Mouse (Mus musculus): Measurements from ENCODE around the gene Exoc3l2. TPM values are rescaled to one million over a fixed set of nuclear protein-coding genes. Genes with fewer than 3 reads are reported as not detected.
A peak's percentile ranks its signal among the peaks of the same experiment; 100 is the strongest.

Gene Exoc3l2
- polyA plus RNA-seq, 1 experiment from 2014 or later: 0.46 TPM

- H3K27ac ChIP-seq (ENCODE audit: low read length): no peak overlapping the region
- H3K9me3 ChIP-seq (ENCODE audit: control insufficient read depth, low read length): no peaks in the 10 kb centered on the region
- H3K4me3 ChIP-seq (ENCODE audit: low read length): no peak overlapping the region
- ATAC-seq: no peak
- whole genome bisulfite sequencing: 81% methylated on average over 25 of the region's 25 CpGs
- peaks cover 18% of the 10 kb centered on the region for H3K27me3 ChIP-seq (replicated peaks; ENCODE audit: control insufficient read depth, insufficient read depth, low read length)
- peaks cover 4% of the 10 kb centered on the region for H3K4me1 ChIP-seq (ENCODE audit: control insufficient read depth, insufficient read depth, low read length)
- no peak overlapping the region for H3K9ac ChIP-seq (ENCODE audit: low read depth, low read length)
- no peak overlapping the region for H3K4me2 ChIP-seq (ENCODE audit: low read depth, low read length)
- no peaks in the 10 kb centered on the region for H3K36me3 ChIP-seq (ENCODE audit: control insufficient read depth, insufficient read depth, low read length)
These were observed 31.8 kb downstream of the Exoc3l2 start for GRCm38 (mm10) chr7:19494751-19495474.

DNA sequence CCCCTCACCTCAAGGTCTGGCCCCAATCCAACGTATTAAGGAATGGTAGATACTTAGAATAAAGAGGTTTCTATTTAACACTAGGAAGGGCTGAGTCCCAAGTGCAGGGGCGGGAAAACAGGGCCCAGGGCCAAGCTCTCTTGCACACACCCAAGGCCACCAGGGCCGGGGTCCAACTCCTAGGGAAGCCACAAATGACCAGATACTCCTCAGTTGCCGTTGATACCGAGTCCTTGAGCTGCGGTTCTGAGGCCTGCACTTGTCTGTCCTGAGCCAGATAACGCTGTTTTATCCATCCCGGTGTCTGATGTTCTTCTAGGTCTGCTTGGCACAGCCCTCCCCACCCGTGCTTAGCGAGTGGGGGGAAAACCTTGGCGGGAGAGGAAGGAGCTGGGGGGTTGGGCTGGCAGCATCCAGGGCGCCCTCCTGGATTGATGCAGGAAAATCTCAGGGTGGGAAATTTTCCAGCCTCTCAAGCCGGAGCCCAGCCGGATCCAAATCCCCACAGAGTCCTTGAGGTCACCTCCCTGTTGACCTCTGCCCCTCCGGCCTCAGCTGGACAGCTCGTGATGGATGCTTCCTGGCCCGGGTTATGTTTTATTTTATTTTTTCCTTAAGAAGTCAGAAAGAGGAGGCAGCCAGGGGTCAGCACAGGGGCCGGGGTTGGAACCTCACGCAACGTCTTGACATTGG lies 32.5 kb downstream of the Exoc3l2 start:
- no peak overlapping the region for H3K9ac ChIP-seq (ENCODE audit: low read depth, low read length)
- no peak for ATAC-seq
- 56% methylated on average over 20 of the region's 20 CpGs for WGBS
- H3K27ac ChIP-seq (ENCODE audit: low read length): no peak overlapping the region
- peaks cover 4% of the 10 kb centered on the region for H3K4me1 ChIP-seq (ENCODE audit: control insufficient read depth, insufficient read depth, low read length)
- peaks cover 14% of the 10 kb centered on the region for H3K27me3 ChIP-seq (replicated peaks; ENCODE audit: control insufficient read depth, insufficient read depth, low read length)
- H3K4me2 ChIP-seq (ENCODE audit: low read depth, low read length): no peak overlapping the region
- H3K9me3 ChIP-seq (ENCODE audit: control insufficient read depth, low read length): no peaks in the 10 kb centered on the region
- no peak overlapping the region for H3K4me3 ChIP-seq (ENCODE audit: low read length)
- H3K36me3 ChIP-seq (ENCODE audit: control insufficient read depth, insufficient read depth, low read length): no peaks in the 10 kb centered on the region

GRCm38 (mm10) chr7:19496214-19496555 lies 33.1 kb downstream of the Exoc3l2 start:
- peaks cover 4% of the 10 kb centered on the region for H3K4me1 ChIP-seq (ENCODE audit: control insufficient read depth, insufficient read depth, low read length)
- no peak for ATAC-seq
- 75% methylated on average over 5 of the region's 5 CpGs for WGBS
- H3K4me3 ChIP-seq (ENCODE audit: low read length): no peak overlapping the region
- no peaks in the 10 kb centered on the region for H3K36me3 ChIP-seq (ENCODE audit: control insufficient read depth, insufficient read depth, low read length)
- no peak overlapping the region for H3K9ac ChIP-seq (ENCODE audit: low read depth, low read length)
- no peak overlapping the region for H3K4me2 ChIP-seq (ENCODE audit: low read depth, low read length)
- peaks cover 10% of the 10 kb centered on the region for H3K27me3 ChIP-seq (replicated peaks; ENCODE audit: control insufficient read depth, insufficient read depth, low read length)
- H3K27ac ChIP-seq (ENCODE audit: low read length): no peak overlapping the region; the same call in 1 of the 2 replicates
- no peaks in the 10 kb centered on the region for H3K9me3 ChIP-seq (ENCODE audit: control insufficient read depth, low read length)

DNA sequence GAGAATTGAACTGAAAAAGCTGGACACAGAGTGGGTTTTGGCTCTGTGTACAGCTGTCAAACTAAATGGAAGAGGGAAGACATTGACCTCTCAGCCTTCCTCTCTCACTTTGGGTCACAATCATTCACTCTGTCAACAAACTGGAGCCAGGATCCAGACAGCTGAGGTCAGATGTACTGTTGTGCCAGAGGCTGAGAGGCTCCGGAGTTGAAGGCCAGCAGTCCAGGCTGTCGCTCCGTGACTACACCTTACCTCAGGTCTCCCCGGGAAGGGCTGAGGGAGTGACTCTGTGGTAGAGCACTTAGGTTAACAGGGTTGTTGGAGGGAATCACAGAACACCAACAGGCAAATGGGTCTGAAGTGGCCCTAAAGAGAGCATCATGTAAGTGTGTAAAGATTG lies 35.2 kb downstream of the Exoc3l2 start:
- H3K36me3 ChIP-seq (ENCODE audit: control insufficient read depth, insufficient read depth, low read length): no peaks in the 10 kb centered on the region
- H3K27me3 ChIP-seq (replicated peaks; ENCODE audit: control insufficient read depth, insufficient read depth, low read length): no peaks in the 10 kb centered on the region
- H3K9ac ChIP-seq (ENCODE audit: low read depth, low read length): no peak overlapping the region
- H3K9me3 ChIP-seq (ENCODE audit: control insufficient read depth, low read length): no peaks in the 10 kb centered on the region
- ATAC-seq: no peak
- no peaks in the 10 kb centered on the region for H3K4me1 ChIP-seq (ENCODE audit: control insufficient read depth, insufficient read depth, low read length)
- H3K4me3 ChIP-seq (ENCODE audit: low read length): no peak overlapping the region
- H3K4me2 ChIP-seq (ENCODE audit: low read depth, low read length): no peak overlapping the region
- 59% methylated on average over 4 of the region's 4 CpGs for WGBS
- H3K27ac ChIP-seq (ENCODE audit: low read length): no peak overlapping the region

DNA sequence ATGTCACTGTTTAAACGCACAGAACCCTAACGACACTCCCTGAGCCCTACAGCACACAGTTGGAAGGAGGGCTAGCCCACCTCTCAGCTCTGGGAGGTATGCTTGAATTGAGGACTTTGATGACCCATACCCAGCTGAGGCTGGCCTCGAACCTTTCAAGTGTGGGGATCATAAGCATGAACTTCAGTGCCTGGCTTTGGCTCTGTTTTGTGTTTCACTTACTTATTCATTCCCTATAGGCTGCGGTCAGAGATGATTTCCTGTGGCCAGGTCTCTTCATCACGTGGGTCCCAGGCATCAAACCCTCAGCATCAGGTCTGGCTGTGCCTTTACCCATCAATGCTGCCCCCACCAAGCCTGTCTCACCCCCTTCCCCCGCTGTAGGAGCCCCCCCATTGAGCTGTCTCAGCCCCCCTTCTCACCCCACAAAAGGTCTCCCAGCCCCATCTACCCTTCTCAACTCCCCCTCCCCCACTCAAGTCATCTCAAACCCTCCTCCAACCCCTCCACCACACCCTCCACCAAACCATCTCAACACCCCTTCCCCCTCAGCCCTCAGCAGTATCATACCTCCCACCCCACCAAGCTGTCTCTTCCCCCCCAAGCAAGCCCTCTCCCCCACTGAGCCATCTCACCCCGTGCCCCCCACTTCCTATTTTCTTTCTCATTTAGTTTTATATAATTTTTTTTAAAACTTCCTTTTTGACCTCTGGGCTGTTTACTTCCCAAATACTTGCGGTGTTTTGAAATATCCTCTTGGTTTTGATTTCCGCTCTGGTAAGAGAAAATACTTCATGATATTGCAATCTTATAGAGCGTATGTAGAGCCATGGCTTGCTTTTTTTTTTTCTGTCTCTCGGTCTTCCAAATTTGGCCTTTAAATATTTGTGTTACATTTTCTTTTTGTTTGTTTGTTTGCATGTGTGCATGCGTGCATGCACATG lies 37.6 kb downstream of the Exoc3l2 start:
- Histone ChIP-seq H3K36me3 (ENCODE audit: control insufficient read depth, insufficient read depth, low read length) (no peaks in the 10 kb centered on the region), H3K27ac (ENCODE audit: low read length) (no peak overlapping the region), H3K9ac (ENCODE audit: low read depth, low read length) (no peak overlapping the region), H3K9me3 (ENCODE audit: control insufficient read depth, low read length) (no peaks in the 10 kb centered on the region), H3K4me1 (ENCODE audit: control insufficient read depth, insufficient read depth, low read length) (0 out of 2 replicates have a peak, but pooled peaks cover 2% of the 10 kb centered on the region), H3K4me2 (ENCODE audit: low read depth, low read length) (no peak overlapping the region), H3K4me3 (ENCODE audit: low read length) (no peak overlapping the region), H3K27me3 (replicated peaks; ENCODE audit: control insufficient read depth, insufficient read depth, low read length) (no peaks in the 10 kb centered on the region)
- 67% methylated on average over 12 of the region's 12 CpGs for WGBS
- no peak for ATAC-seq

DNA sequence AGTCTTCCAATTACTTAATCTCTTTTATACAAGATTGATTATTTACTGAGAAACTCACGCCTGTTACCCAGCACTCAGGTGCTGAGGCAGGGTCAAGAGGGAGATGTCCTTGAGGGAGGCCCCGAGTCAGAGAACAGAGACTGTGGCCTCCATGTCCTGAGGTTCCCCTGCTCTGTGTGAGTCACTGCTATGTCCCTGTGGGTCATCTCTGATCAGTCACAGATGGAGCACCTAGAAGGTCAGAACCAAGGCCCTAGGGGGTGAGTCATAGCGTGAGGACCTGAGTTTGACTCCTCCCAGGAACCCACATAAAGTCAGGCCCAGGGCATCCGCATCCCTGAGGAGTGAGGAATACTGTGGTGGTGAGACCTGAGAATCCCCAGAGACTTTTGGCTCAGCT lies 38.5 kb downstream of the Exoc3l2 start:
- H3K4me2 ChIP-seq (ENCODE audit: low read depth, low read length): no peak overlapping the region
- H3K27ac ChIP-seq (ENCODE audit: low read length): no peak overlapping the region
- H3K4me1 ChIP-seq (ENCODE audit: control insufficient read depth, insufficient read depth, low read length): peaks cover 3% of the 10 kb centered on the region; the same call in 1 of the 2 replicates
- H3K27me3 ChIP-seq (replicated peaks; ENCODE audit: control insufficient read depth, insufficient read depth, low read length): no peaks in the 10 kb centered on the region
- no peak overlapping the region for H3K4me3 ChIP-seq (ENCODE audit: low read length)
- no peaks in the 10 kb centered on the region for H3K9me3 ChIP-seq (ENCODE audit: control insufficient read depth, low read length)
- 75% methylated on average over 4 of the region's 4 CpGs for WGBS
- no peaks in the 10 kb centered on the region for H3K36me3 ChIP-seq (ENCODE audit: control insufficient read depth, insufficient read depth, low read length)
- ATAC-seq: no peak
- H3K9ac ChIP-seq (ENCODE audit: low read depth, low read length): no peak overlapping the region

- H3K9me3 ChIP-seq (ENCODE audit: control insufficient read depth, low read length): no peaks in the 10 kb centered on the region
- no peak overlapping the region for H3K4me2 ChIP-seq (ENCODE audit: low read depth, low read length)
- 31% methylated on average over 5 of the region's 5 CpGs for WGBS
- peaks cover 15% of the 10 kb centered on the region for H3K4me1 ChIP-seq (ENCODE audit: control insufficient read depth, insufficient read depth, low read length)
- no peak overlapping the region for H3K27ac ChIP-seq (ENCODE audit: low read length)
- no peaks in the 10 kb centered on the region for H3K27me3 ChIP-seq (replicated peaks; ENCODE audit: control insufficient read depth, insufficient read depth, low read length)
- H3K9ac ChIP-seq (ENCODE audit: low read depth, low read length): no peak overlapping the region
- no peak overlapping the region for H3K4me3 ChIP-seq (ENCODE audit: low read length)
- no peaks in the 10 kb centered on the region for H3K36me3 ChIP-seq (ENCODE audit: control insufficient read depth, insufficient read depth, low read length)
- peak; percentile 10; the same call in 1 of the 2 replicates for ATAC-seq
These were observed 40.4 kb downstream of the Exoc3l2 start for GRCm38 (mm10) chr7:19503481-19504068.

GRCm38 (mm10) chr7:19506326-19506725 lies 43.2 kb downstream of the Exoc3l2 start:
- 48% methylated on average over 6 of the region's 6 CpGs for WGBS
- no peak overlapping the region for H3K27ac ChIP-seq (ENCODE audit: low read length)
- no peak overlapping the region for H3K4me3 ChIP-seq (ENCODE audit: low read length)
- H3K4me2 ChIP-seq (ENCODE audit: low read depth, low read length): no peak overlapping the region
- ATAC-seq: no peak
- H3K36me3 ChIP-seq (ENCODE audit: control insufficient read depth, insufficient read depth, low read length): no peaks in the 10 kb centered on the region
- peaks cover 17% of the 10 kb centered on the region for H3K4me1 ChIP-seq (ENCODE audit: control insufficient read depth, insufficient read depth, low read length)
- no peaks in the 10 kb centered on the region for H3K9me3 ChIP-seq (ENCODE audit: control insufficient read depth, low read length)
- H3K9ac ChIP-seq (ENCODE audit: low read depth, low read length): no peak overlapping the region
- no peaks in the 10 kb centered on the region for H3K27me3 ChIP-seq (replicated peaks; ENCODE audit: control insufficient read depth, insufficient read depth, low read length)
